Mouse (Mus musculus): ENCODE data around the gene Gpr143. TPM values are rescaled to one million over a fixed set of nuclear protein-coding genes. Genes with fewer than 3 reads are reported as not detected.
"Not testable (repeated sequence)": the region's sequence is repeated elsewhere in the genome, so short reads cannot be mapped to it uniquely, and the experiment has no call there.

The Gpr143 gene
- polyA plus RNA-seq, 1 experiment from 2014 or later, result 0.06 TPM

DNA sequence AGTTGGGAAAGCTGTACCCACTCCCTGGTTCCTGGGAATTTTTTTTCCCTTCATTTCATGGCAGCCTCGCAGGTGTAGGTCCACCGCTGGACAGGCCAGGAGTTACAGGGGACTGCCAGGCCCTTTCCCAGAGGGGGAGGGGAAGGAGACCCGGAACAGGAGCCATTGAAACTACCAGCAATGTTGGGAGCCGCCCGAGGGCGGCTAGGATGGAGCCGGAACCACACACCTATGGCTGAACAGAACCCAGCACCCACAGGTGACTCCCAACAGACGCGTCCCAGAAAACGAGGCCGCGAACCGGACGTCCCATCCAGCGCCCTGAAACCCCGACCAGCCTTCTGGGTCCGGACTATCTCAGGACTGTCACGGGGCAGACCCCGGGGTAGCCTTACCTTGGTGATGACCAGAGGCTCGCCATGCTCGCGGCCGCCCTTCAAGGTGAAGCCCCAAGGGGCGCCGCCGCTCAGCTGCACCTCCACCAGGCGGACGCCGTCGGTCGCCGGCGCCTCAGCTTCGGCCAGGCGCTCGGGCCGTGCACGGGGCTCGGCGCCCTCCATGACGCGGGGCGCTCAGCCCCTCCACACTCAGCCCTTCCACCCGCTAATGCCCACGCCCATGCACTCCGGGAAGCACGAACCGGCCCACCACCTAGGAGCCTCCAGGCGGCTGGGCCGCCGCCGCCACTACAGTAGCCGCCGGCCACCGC, 12.7 kb upstream of the Gpr143 start, which contains the start of gene Shroom2:
TSS of gene Shroom2 (minus strand) at position 575 of the 709 bp plus-strand sequence.
- H3K4me1 ChIP-seq (replicated peaks), result no peaks in the 10 kb centered on the region
- 24% methylated on average over 55 of the region's 55 CpGs for WGBS (ENCODE audit: insufficient replicate concordance)
- H3K4me2 ChIP-seq, result peak within 1 kb of the TSS; percentile 41
- H3K9me3 ChIP-seq (replicated peaks), result no peaks in the 10 kb centered on the region
- H3K27me3 ChIP-seq, result peaks cover 24% of the 10 kb centered on the region
- no peak within 1 kb of the TSS for H3K9ac ChIP-seq
- no peaks in the 10 kb centered on the region for H3K36me3 ChIP-seq (replicated peaks)
- H3K27ac ChIP-seq (replicated peaks), result no peak within 1 kb of the TSS; the same call in 1 of the 2 replicates
- ATAC-seq (ENCODE audit: insufficient read depth), result peak; percentile 5
- H3K4me3 ChIP-seq (replicated peaks), result peak within 1 kb of the TSS; percentile 50

DNA sequence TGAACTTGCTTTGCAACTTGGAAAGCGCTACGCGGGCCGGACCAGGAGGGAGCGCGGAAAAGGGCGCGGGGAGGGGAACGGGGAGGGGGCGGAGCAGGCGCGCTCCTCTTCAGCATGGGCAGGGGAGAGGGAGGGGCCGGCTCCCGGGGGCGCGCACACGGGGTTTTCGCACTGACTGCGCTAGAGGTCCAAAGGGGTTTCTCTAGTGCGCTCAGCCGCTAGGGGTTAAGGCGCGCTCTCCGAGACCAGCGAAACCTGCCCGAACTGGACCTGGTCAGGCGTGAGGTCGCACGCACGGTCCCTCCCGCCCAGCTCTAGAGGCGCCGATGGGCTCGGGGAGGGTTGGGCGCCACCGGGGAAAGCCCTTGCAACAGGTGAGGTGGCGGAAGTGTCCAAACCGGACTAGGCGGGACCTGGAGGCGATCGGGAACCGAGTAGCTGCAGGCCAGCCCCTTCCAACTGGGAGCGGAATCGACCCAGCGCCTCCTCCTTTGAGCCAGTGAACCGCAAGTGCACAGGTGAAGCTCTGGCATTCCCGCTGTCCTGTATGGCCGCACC, 12.0 kb upstream of the Gpr143 start:
- WGBS (ENCODE audit: insufficient replicate concordance), result 8% methylated on average over 47 of the region's 48 CpGs
- Histone ChIP-seq H3K4me3 (replicated peaks) (peak overlapping the region; percentile 50), H3K4me1 (replicated peaks) (no peaks in the 10 kb centered on the region), H3K9me3 (replicated peaks) (no peaks in the 10 kb centered on the region), H3K27me3 (peaks cover 24% of the 10 kb centered on the region), H3K36me3 (replicated peaks) (no peaks in the 10 kb centered on the region), H3K27ac (replicated peaks) (no peak overlapping the region; the same call in 1 of the 2 replicates), H3K9ac (no peak overlapping the region), H3K4me2 (peak overlapping the region; percentile 41)
- ATAC-seq (ENCODE audit: insufficient read depth), result peak; percentile 82

DNA sequence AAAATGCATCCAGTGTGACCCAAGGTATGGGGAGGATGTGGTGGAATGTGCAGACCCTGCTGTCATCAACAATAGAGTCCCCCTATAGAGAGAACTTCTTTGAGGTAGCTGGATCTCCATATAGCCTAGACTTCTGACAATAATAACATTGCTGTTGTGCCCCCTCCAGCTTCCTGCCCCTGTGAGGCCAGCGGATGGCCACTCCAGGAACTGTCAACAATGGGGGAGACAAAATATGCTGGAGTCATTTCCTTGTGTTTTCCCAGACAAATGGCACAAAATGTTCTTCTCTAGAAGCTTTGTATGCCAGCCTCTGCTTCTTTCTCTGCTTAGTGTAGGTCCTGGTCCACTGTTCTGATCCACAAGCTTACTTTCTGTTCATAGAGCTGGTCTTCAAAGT, 6.4 kb downstream of the Gpr143 start:
- Histone ChIP-seq H3K27ac (replicated peaks) (no peak overlapping the region), H3K4me3 (replicated peaks) (no peak overlapping the region), H3K9me3 (replicated peaks) (no peaks in the 10 kb centered on the region), H3K4me2 (no peak overlapping the region), H3K4me1 (replicated peaks) (no peaks in the 10 kb centered on the region), H3K27me3 (no peaks in the 10 kb centered on the region), H3K36me3 (replicated peaks) (no peaks in the 10 kb centered on the region), H3K9ac (no peak overlapping the region)
- ATAC-seq (ENCODE audit: insufficient read depth), result no peak
- WGBS (ENCODE audit: insufficient replicate concordance), result 47% methylated on average over 1 of the region's 1 CpGs

DNA sequence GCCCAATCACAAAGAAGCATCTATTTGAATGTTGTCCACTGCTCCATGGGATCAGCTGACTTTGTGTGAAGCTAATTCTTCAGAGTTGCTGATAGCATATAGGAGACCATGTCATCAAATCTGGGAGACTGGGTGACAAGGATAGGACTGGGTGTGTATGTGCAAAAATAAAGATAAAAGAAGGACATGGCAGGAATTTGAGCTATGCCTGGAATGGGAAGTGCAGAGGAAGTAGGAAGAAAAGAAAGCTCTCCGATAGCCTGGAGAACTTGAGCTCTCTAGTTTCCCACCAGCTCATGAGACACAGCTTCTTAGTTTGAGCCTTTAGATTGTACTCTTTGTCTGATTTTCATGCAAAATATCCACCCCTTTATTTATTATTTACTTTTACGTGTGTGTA, 6.9 kb downstream of the Gpr143 start:
- Histone ChIP-seq H3K4me3 (replicated peaks) (no peak overlapping the region), H3K27ac (replicated peaks) (no peak overlapping the region), H3K4me2 (no peak overlapping the region), H3K27me3 (no peaks in the 10 kb centered on the region), H3K9me3 (replicated peaks) (no peaks in the 10 kb centered on the region), H3K9ac (no peak overlapping the region), H3K4me1 (replicated peaks) (no peaks in the 10 kb centered on the region), H3K36me3 (replicated peaks) (no peaks in the 10 kb centered on the region)
- 49% methylated on average over 2 of the region's 2 CpGs for WGBS (ENCODE audit: insufficient replicate concordance)
- ATAC-seq (ENCODE audit: insufficient read depth), result no peak

DNA sequence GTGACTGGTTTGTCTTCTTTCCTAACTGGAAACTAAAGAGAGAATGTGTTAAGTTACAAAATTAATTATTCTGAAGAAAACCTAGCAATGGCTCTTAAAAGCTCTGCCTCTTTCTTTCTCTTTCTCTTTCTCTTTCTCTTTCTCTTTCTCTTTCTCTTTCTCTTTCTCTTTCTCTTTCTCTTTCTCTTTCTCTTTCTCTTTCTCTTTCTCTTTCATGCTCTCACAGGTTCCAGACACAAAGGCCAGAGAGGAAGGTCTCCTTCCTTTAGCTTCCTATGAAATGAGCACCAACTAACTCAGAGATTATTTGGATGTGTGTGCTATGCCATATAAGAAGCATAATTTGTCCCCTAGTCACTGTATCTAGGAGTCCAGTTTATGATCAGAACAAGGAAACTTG, 23.6 kb downstream of the Gpr143 start:
- Histone ChIP-seq H3K9ac (no peak overlapping the region), H3K4me3 (replicated peaks) (no peak overlapping the region), H3K27ac (replicated peaks) (no peak overlapping the region), H3K4me1 (replicated peaks) (no peaks in the 10 kb centered on the region), H3K4me2 (no peak overlapping the region), H3K9me3 (replicated peaks) (no peaks in the 10 kb centered on the region), H3K27me3 (no peaks in the 10 kb centered on the region), H3K36me3 (replicated peaks) (no peaks in the 10 kb centered on the region)
- no peak for ATAC-seq (ENCODE audit: insufficient read depth)

DNA sequence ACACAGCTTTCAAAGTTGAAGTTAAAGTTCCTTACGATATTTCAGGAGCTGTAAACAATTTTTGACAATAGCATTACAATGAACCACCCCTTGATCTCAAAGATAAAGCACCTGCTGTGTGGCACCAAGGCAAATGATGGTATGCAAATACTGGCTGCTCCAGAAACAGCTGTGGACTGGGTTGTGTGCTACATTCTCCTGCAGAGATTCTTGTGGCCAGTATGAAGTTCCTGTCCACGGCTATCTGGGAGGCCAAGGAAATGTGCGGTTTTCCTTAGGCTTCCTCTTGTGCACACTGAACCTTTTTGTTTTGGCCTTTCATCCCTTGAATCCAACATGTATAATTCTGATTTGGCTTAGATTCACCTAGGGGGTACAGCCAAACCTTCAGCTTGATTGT, 31.6 kb downstream of the Gpr143 start:
- H3K9me3 ChIP-seq (replicated peaks), result no peaks in the 10 kb centered on the region
- H3K4me3 ChIP-seq (replicated peaks), result no peak overlapping the region
- no peak overlapping the region for H3K27ac ChIP-seq (replicated peaks)
- no peak for ATAC-seq (ENCODE audit: insufficient read depth)
- H3K4me1 ChIP-seq (replicated peaks), result no peaks in the 10 kb centered on the region
- H3K27me3 ChIP-seq, result no peaks in the 10 kb centered on the region
- WGBS (ENCODE audit: insufficient replicate concordance), result 29% methylated on average over 3 of the region's 3 CpGs
- no peaks in the 10 kb centered on the region for H3K36me3 ChIP-seq (replicated peaks)
- no peak overlapping the region for H3K4me2 ChIP-seq
- no peak overlapping the region for H3K9ac ChIP-seq

DNA sequence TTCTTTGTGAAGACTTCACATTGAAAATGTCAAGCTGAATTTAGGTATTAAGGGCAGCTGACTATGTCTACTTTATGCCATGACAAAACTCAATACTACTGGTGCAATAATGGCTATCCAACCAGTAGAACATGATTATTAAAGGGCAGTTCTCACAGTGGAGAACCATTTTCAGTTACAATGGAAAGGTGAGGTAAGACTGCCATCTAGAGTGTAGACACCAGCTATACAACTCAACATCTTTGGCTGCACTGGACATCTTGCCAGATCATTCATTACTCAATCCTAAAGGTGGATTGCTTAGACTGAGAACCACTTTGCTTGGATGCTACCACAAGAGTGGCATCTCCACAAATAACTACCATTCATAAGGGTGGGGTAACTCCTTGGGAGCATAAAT, 37.3 kb downstream of the Gpr143 start:
- no peaks in the 10 kb centered on the region for H3K27me3 ChIP-seq
- H3K27ac ChIP-seq (replicated peaks), result no peak overlapping the region
- no peak overlapping the region for H3K9ac ChIP-seq
- no peaks in the 10 kb centered on the region for H3K36me3 ChIP-seq (replicated peaks)
- no peaks in the 10 kb centered on the region for H3K4me1 ChIP-seq (replicated peaks)
- H3K4me3 ChIP-seq (replicated peaks), result no peak overlapping the region
- H3K4me2 ChIP-seq, result no peak overlapping the region
- H3K9me3 ChIP-seq (replicated peaks), result no peaks in the 10 kb centered on the region
- ATAC-seq (ENCODE audit: insufficient read depth), result no peak

DNA sequence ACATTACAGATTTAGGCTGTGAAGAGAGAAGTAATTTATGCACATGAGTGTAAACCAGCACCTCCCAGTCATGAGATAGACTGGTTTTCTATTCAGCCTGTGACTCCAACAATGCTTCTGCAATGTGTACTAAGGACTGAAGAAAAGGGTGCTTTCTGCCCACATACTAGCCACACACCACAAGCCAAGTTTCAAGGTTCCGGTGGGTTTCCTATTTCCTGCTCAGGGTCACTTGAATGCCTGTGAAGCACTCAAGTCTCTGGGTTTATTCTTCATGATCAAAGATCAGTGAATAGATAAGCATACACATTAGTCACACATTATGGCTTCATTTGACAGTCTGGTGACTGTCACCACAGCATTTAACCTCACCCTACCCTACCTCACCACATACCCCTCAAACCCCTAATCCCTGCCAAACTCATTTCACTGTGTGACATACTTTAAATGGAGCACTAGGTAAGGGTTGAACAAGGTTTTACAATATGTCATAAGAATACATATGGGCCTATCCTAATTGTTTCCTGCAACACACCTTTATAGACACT, 49.4 kb downstream of the Gpr143 start:
- not testable (repeated sequence) for H3K27ac ChIP-seq (replicated peaks); H3K36me3 ChIP-seq (replicated peaks); H3K4me3 ChIP-seq (replicated peaks); ATAC-seq (ENCODE audit: insufficient read depth); H3K4me2 ChIP-seq; H3K9ac ChIP-seq; H3K4me1 ChIP-seq (replicated peaks); H3K27me3 ChIP-seq; H3K9me3 ChIP-seq (replicated peaks)
- WGBS (ENCODE audit: insufficient replicate concordance), result no CpG with 5 or more reads among the region's 1 CpGs

DNA sequence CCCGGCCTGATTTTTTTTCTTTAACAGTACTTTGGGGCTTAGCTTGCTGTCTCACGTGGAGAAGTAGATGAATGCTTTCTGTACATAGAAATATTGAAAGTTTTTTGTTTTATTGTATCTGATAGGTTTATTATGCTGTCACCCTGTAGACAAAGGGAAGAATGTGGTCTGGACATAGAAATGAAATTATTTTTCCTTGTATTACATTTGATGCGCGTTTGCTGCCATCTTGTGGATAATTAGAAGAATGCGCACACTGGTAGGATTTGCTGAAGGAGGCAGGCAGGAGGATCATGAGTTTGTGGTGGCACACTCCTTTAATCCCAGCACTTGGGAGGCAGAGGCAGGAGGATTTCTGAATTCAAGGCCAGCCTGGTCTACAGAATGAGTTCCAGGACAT, 53.2 kb downstream of the Gpr143 start:
- H3K4me2 ChIP-seq; H3K36me3 ChIP-seq (replicated peaks); H3K9ac ChIP-seq; H3K4me1 ChIP-seq (replicated peaks); H3K27ac ChIP-seq (replicated peaks); H3K4me3 ChIP-seq (replicated peaks); H3K9me3 ChIP-seq (replicated peaks); H3K27me3 ChIP-seq; ATAC-seq (ENCODE audit: insufficient read depth): not testable (repeated sequence)
- 22% methylated on average over 5 of the region's 5 CpGs for WGBS (ENCODE audit: insufficient replicate concordance)

DNA sequence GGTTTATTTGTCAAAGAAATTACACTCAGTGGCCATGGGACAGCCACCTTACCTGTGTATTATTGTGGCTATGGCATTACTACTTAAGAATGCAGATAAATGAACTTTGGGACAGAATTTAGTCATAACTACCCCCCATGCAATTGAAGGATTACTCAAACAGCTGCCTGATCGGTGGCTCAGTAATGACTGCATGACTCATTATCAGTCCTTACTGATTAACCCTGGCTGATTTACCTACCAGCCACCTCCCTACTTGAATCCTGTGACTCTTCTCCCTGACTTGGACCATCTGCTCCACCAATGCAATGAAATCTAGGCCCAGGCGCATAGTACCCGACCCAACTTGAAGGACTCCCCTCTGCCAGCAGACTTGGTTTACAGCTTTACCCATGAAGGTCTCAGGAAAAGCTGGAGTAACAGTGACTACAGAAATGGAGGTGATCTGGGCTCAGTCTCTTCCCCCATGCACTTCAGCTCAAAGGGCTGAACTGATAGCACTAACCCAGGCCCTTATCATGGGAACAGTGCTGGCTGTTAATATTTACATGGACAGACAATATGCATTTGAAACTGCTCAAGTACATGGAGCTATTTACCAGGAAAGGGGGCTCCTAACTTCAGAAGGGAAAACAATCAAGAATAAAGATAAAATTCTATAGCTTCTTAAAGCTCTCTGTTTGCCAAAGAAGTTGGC, 73.5 kb downstream of the Gpr143 start:
- Histone ChIP-seq H3K4me2 (no peak overlapping the region), H3K36me3 (replicated peaks) (no peaks in the 10 kb centered on the region), H3K4me1 (replicated peaks) (no peaks in the 10 kb centered on the region), H3K27ac (replicated peaks) (no peak overlapping the region), H3K27me3 (no peaks in the 10 kb centered on the region), H3K9ac (no peak overlapping the region), H3K9me3 (replicated peaks) (no peaks in the 10 kb centered on the region), H3K4me3 (replicated peaks) (no peak overlapping the region)
- WGBS (ENCODE audit: insufficient replicate concordance), result 62% methylated on average over 3 of the region's 3 CpGs
- ATAC-seq (ENCODE audit: insufficient read depth), result no peak

All from liver, embryonic 15.5 days (tissue).